Mouse (Mus musculus): Measurements from ENCODE around the gene Pde10a. TPM values are rescaled to one million over a fixed set of nuclear protein-coding genes. Genes with fewer than 3 reads are reported as not detected.

Pde10a gene
- polyA plus RNA-seq, 1 experiment from 2014 or later = 12.7 TPM

DNA sequence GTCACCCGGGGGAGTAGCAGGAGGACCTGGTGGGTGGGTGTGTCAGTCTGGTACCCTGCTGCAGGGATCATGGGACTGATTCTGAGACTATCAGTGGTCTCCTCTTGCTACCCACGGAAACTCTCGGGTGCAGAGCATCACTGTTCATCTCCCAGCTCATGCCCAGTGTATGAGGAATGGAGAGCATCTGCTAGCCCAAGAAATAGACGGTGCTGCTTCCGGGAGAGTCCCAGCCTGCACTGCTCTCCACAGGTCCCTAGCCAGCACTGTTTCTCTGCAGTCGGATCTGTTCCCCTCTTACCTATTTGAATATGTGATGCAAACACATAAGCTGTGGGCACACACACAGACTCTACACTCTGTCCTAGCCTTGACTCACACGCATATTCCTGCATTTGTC is 204.6 kb downstream of the Pde10a start:
- Histone ChIP-seq H3K4me3 (replicated peaks) (no peak overlapping the region), H3K9ac (replicated peaks) (no peak overlapping the region), H3K4me2 (replicated peaks) (no peak overlapping the region), H3K27ac (no peak overlapping the region), H3K4me1 (replicated peaks) (no peaks in the 10 kb centered on the region), H3K9me3 (no peaks in the 10 kb centered on the region), H3K27me3 (no peaks in the 10 kb centered on the region), H3K36me3 (no peaks in the 10 kb centered on the region)
- ATAC-seq = no peak
- WGBS = 85% methylated on average over 7 of the region's 7 CpGs

DNA sequence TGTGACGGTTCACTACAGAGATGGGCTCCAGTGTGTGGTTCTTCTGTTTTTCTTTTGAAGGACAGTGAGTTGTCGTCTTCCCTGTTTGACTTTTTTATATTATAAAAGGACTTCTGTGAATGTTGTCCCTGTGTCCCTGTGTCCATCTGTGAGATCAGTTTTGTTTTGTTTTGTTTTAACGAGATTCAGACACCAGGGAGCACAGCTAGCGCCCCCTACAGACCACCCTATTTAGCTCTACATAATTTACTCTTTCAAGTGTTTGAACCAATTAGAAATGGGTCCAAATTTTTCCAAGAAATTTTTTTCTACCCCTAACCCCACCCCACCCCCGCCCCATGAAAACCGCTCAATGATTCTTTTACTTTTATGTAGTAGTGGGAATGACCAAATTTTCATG is 205.9 kb downstream of the Pde10a start:
- Histone ChIP-seq H3K9me3 (no peaks in the 10 kb centered on the region), H3K27me3 (no peaks in the 10 kb centered on the region), H3K4me2 (replicated peaks) (no peak overlapping the region), H3K4me3 (replicated peaks) (no peak overlapping the region), H3K9ac (replicated peaks) (no peak overlapping the region), H3K27ac (no peak overlapping the region), H3K36me3 (no peaks in the 10 kb centered on the region), H3K4me1 (replicated peaks) (no peaks in the 10 kb centered on the region)
- WGBS = 63% methylated on average over 6 of the region's 6 CpGs
- ATAC-seq = no peak

DNA sequence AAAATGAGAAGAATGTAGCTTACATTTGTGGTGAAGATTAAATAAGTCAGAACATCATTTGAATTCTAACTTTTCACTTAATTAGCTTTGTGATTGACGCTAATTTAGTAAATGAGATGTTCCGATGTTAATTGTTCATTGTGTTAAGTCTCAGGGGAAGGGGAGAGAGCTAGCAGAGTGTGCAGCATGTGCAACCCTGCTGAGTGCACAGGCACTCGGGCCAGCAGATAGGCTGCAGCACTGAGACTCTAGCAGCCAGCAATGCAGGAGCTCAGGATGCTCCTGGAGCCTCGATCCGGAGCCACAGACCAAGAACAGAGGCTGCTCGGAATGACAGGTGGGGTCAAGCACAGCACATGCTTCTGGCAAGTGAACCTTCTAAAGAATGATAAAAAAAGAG is 211.1 kb downstream of the Pde10a start:
- Histone ChIP-seq H3K9me3 (no peaks in the 10 kb centered on the region), H3K4me3 (replicated peaks) (no peak overlapping the region), H3K9ac (replicated peaks) (no peak overlapping the region), H3K4me1 (replicated peaks) (no peaks in the 10 kb centered on the region), H3K36me3 (no peaks in the 10 kb centered on the region), H3K4me2 (replicated peaks) (no peak overlapping the region), H3K27me3 (no peaks in the 10 kb centered on the region), H3K27ac (no peak overlapping the region)
- ATAC-seq = no peak
- WGBS = 70% methylated on average over 6 of the region's 6 CpGs

DNA sequence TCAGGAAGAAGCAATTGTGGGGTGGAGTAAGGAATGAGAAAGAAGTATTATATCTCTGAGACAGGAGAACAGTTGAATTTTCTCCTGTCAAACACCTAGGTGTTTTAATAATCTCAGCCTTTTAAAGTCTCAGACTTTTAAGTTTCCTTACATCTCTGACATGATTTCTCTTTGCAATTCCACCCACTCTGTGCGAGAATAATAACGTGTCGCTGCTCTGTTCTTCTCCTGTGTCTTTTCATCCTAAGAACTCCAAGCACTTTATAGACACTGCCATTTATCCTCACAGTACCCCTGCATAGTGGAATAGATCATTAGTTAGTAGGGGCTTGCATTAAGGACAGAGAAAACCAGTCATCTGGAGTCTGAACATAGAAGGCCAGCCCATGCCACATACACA is 217.6 kb downstream of the Pde10a start:
- 92% methylated on average over 3 of the region's 3 CpGs for WGBS
- no peak for ATAC-seq

DNA sequence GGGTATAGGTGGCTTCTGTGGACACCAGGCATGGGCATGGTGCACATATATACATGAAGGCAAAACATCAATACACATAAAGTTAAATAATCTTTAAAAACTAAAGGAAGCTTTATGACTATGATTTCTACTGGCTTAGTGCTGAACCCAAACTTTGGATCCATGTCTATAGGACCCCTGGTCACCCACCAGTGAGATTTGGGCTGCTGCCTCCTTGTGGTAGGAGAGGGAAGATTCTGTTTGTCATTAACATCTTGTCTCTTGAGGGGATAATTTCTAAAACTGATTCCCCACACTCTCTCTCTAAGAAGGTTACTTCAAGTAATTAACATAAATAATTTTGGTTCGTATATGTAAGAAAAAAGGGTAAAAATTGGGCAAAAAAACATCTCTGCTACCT is 220.2 kb downstream of the Pde10a start:
- no peaks in the 10 kb centered on the region for H3K9me3 ChIP-seq
- no peaks in the 10 kb centered on the region for H3K36me3 ChIP-seq
- WGBS = 63% methylated on average over 1 of the region's 1 CpGs
- H3K4me3 ChIP-seq (replicated peaks) = no peak overlapping the region
- no peak overlapping the region for H3K27ac ChIP-seq
- ATAC-seq = no peak
- H3K9ac ChIP-seq (replicated peaks) = no peak overlapping the region
- no peaks in the 10 kb centered on the region for H3K27me3 ChIP-seq
- H3K4me1 ChIP-seq (replicated peaks) = no peaks in the 10 kb centered on the region
- H3K4me2 ChIP-seq (replicated peaks) = no peak overlapping the region

More for the DNA sequence above, 217.6 kb downstream of the Pde10a start:
- no peak overlapping the region for H3K27ac ChIP-seq
- H3K4me3 ChIP-seq (replicated peaks) = no peak overlapping the region
- no peak overlapping the region for H3K9ac ChIP-seq (replicated peaks)
- H3K4me2 ChIP-seq (replicated peaks) = no peak overlapping the region
- H3K4me1 ChIP-seq (replicated peaks) = no peaks in the 10 kb centered on the region
- H3K27me3 ChIP-seq = no peaks in the 10 kb centered on the region
- no peaks in the 10 kb centered on the region for H3K9me3 ChIP-seq
- H3K36me3 ChIP-seq = no peaks in the 10 kb centered on the region

DNA sequence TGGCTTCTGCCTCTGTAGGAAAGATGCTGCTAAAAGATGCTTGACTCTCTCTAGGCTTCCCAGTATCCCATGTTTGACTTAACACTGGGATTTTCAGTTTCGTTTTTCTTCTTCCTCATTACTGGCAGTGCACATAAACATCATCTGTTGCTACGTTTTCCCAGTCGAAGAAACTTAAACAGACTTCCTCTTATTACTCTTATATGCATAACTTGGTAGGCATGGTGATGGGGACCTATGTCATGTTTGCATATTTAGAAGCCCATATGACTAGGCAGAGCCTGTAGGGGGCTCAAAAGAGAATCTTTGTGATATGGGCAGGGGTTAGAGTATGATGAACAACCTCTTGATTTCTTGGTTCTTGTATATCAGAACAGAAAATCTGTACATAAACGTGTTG is 224.3 kb downstream of the Pde10a start:
- Histone ChIP-seq H3K9me3 (no peaks in the 10 kb centered on the region), H3K4me1 (replicated peaks) (no peaks in the 10 kb centered on the region), H3K36me3 (no peaks in the 10 kb centered on the region), H3K27ac (no peak overlapping the region), H3K27me3 (no peaks in the 10 kb centered on the region), H3K9ac (replicated peaks) (no peak overlapping the region), H3K4me2 (replicated peaks) (no peak overlapping the region), H3K4me3 (replicated peaks) (no peak overlapping the region)
- no peak for ATAC-seq
- WGBS = 83% methylated on average over 4 of the region's 4 CpGs

DNA sequence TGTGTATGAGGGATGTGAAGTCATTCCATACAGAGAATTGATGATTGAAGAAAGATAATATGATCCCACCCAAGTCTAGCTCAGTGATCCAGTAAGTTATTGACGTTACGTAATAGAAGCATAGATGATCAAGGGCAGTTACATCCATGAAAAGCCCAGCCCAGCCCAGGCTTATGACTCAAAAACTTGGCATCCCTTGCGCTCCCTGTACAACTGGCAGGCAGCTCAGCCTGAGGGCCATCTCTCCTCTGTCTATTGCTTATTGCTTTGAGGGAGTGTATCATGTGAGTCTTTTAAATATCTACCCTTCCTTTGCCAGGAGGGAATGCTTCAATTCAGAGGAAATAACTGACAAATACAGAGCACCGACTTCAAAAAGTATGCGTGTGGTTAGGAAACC is 232.4 kb downstream of the Pde10a start:
- no peaks in the 10 kb centered on the region for H3K27me3 ChIP-seq
- H3K36me3 ChIP-seq = no peaks in the 10 kb centered on the region
- no peaks in the 10 kb centered on the region for H3K9me3 ChIP-seq
- H3K4me2 ChIP-seq (replicated peaks) = no peak overlapping the region
- no peak overlapping the region for H3K27ac ChIP-seq
- no peak overlapping the region for H3K4me3 ChIP-seq (replicated peaks)
- ATAC-seq = no peak
- WGBS = 94% methylated on average over 5 of the region's 5 CpGs
- H3K4me1 ChIP-seq (replicated peaks) = no peaks in the 10 kb centered on the region
- H3K9ac ChIP-seq (replicated peaks) = no peak overlapping the region

DNA sequence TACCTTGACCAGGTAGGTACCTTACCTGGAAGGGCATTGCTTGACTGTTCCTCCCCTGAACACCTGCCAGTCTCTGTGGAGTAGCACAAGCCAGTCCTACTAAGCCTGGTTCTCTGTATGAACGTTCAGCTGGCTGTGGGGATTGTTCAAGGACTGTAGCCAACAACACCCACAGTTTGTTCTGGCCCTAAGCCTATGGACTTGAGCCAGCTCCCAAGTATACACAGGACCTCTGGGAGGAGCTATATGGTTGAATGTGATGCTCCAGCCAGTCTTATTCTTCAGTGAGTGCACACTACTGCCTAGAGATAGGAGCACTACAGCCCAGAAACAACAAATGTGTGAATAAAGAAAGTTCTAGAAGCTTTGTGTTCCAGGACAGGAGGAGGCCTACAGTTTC is 238.1 kb downstream of the Pde10a start:
- H3K4me1 ChIP-seq (replicated peaks) = no peaks in the 10 kb centered on the region
- H3K4me2 ChIP-seq (replicated peaks) = no peak overlapping the region
- WGBS = 69% methylated on average over 1 of the region's 1 CpGs
- H3K36me3 ChIP-seq = no peaks in the 10 kb centered on the region
- H3K27me3 ChIP-seq = no peaks in the 10 kb centered on the region
- no peak overlapping the region for H3K9ac ChIP-seq (replicated peaks)
- no peaks in the 10 kb centered on the region for H3K9me3 ChIP-seq
- no peak overlapping the region for H3K4me3 ChIP-seq (replicated peaks)
- no peak overlapping the region for H3K27ac ChIP-seq
- no peak for ATAC-seq

DNA sequence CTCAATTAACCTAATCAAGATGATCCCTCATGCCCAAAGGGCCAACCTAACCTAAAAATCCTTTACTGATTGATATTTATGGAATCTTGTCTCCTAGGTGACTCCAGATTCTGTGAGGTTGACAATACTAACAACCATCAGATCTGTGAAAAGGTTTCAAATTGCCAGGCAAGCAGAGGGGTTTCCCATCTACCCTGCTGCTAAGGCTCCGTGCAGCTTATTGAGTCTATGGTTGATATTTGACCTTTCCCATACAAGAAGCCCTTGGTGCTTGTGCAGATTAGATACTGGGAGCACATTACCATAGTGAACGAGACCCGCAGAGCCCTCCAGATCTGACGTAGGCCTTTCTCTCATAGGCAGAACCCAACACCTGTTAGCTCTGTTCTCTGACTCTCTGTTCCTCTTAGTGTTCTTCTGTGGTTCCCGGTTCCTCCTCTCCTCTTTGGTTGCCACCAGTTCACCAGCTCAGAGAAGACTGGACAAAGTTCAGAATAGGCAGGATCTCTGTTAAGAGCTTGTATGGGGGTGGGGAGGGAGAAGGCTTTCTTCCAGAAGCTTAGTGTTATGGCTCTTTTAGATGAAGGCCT is 240.9 kb downstream of the Pde10a start:
- Histone ChIP-seq H3K9ac (replicated peaks) (no peak overlapping the region), H3K4me1 (replicated peaks) (no peaks in the 10 kb centered on the region), H3K36me3 (no peaks in the 10 kb centered on the region), H3K4me3 (replicated peaks) (no peak overlapping the region), H3K27ac (no peak overlapping the region), H3K27me3 (no peaks in the 10 kb centered on the region), H3K4me2 (replicated peaks) (no peak overlapping the region), H3K9me3 (peaks cover 5% of the 10 kb centered on the region)
- WGBS = 86% methylated on average over 5 of the region's 5 CpGs
- ATAC-seq = no peak

DNA sequence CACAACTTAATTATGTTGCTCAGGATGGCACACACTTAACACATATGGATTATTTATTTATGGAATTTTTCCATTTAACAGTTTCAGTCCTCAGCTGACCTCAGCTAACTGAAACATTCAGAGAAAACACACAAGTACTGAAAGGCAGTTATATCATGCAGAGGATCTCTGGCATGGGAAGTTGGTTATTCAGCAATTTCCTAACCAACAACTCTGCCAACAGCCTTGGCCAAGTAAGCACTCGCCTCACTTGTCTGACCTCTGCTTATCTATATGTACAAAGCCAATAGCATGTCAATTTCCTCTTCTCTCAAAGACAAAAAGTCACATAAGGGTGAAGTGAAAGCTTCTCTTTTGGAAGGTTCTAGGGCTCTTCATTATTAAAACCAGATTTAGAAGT is 244.0 kb downstream of the Pde10a start:
- H3K27ac ChIP-seq = no peak overlapping the region
- no peak overlapping the region for H3K9ac ChIP-seq (replicated peaks)
- H3K4me3 ChIP-seq (replicated peaks) = no peak overlapping the region
- H3K36me3 ChIP-seq = no peaks in the 10 kb centered on the region
- H3K27me3 ChIP-seq = no peaks in the 10 kb centered on the region
- H3K9me3 ChIP-seq = peaks cover 5% of the 10 kb centered on the region
- no peaks in the 10 kb centered on the region for H3K4me1 ChIP-seq (replicated peaks)
- no peak overlapping the region for H3K4me2 ChIP-seq (replicated peaks)
- WGBS = 92% methylated on average over 1 of the region's 1 CpGs
- no peak for ATAC-seq

DNA sequence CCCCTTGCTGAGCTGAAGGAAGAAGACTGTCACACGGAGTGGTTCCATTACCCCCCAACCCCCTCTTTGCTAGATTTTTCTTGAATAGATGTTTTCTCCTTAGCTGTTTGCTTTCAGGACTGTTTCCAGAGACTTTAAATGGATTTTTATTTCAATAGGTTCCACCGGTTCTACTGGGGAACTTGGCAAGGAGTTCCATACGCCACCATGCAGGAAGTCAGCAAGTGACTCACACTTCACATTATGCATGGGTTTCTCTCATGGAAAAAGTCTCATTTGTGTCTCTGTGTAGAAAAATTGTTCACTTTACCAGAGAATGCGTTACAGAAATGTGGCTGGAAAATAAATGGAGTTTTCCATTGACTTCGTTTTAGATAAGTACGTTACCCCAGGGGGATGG is 248.2 kb downstream of the Pde10a start:
- Histone ChIP-seq H3K9me3 (peaks cover 5% of the 10 kb centered on the region), H3K4me1 (replicated peaks) (no peaks in the 10 kb centered on the region), H3K36me3 (no peaks in the 10 kb centered on the region), H3K27ac (no peak overlapping the region), H3K4me2 (replicated peaks) (no peak overlapping the region), H3K4me3 (replicated peaks) (no peak overlapping the region), H3K27me3 (no peaks in the 10 kb centered on the region), H3K9ac (replicated peaks) (no peak overlapping the region)
- WGBS = 86% methylated on average over 6 of the region's 6 CpGs
- ATAC-seq = no peak

DNA sequence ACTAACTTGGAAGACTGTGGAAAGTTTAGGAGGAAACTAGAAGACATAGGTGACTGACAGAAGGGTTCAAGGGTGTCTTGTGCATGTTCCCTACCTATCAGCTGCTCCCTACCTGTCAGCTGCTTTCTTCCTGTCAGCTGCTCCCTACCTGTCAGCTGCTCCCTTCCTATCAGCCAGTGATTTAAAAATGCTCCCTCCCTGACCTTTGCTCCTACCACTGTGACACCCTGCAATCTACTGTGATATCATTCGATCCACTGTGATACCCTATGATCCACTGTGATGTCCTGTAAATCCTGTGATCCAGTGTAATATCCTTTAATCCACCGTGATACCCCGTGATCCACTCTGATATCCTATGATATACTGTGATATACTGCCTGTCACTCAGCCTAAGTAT is 249.1 kb downstream of the Pde10a start:
- Histone ChIP-seq H3K36me3 (no peaks in the 10 kb centered on the region), H3K4me1 (replicated peaks) (no peaks in the 10 kb centered on the region), H3K4me3 (replicated peaks) (no peak overlapping the region), H3K27me3 (no peaks in the 10 kb centered on the region), H3K9ac (replicated peaks) (no peak overlapping the region), H3K27ac (no peak overlapping the region), H3K4me2 (replicated peaks) (no peak overlapping the region), H3K9me3 (peaks cover 3% of the 10 kb centered on the region)
- ATAC-seq = no peak
- WGBS = 85% methylated on average over 3 of the region's 3 CpGs

DNA sequence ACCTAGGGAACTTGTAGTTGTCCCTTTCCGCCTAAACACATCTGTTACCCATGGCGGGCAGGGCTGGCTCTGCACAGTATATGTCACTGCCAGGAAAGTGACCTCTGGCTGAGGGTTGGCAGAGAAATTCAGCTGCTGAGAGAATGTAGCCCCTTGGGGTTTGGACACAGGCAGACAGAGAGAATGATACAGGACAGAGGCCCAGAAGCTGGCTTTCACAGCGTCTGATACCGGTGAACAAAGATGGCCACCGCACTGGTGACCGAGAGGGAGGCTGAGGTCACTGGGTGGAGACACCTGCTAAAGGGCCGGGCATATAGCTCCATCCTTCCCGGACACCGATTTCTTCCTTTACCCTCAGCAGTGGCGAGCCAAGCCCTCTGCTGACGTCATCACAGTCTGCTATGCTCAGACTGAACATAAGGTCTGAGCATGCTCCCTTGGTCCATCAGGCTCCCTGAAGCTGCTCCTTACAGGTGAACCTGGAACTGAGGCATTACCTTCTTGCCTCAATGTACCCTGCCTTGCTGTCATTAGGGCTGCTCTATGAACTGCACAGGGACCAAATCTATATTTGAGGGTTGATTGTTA is 250.5 kb downstream of the Pde10a start:
- Histone ChIP-seq H3K4me2 (replicated peaks) (no peak overlapping the region), H3K27me3 (no peaks in the 10 kb centered on the region), H3K4me3 (replicated peaks) (no peak overlapping the region), H3K27ac (no peak overlapping the region), H3K9ac (replicated peaks) (no peak overlapping the region), H3K36me3 (no peaks in the 10 kb centered on the region), H3K4me1 (replicated peaks) (no peaks in the 10 kb centered on the region), H3K9me3 (no peaks in the 10 kb centered on the region)
- ATAC-seq = no peak
- 85% methylated on average over 11 of the region's 11 CpGs for WGBS
